Mouse (Mus musculus) liver, adult 2 months (tissue): Measurements from ENCODE around the gene Lpp.

ENCODE experiments used
- CTCF ChIP-seq: fragments of 200-500 bp; IDR thresholded peaks from 2 replicates; pipeline ENCODE4 v1.5.1; 2011; ENCODE audit warnings: low read depth, low read length, control low read depth
- POLR2A ChIP-seq: fragments of 200-500 bp; IDR thresholded peaks from 2 replicates; pipeline ENCODE4 v1.6.1; 2011; ENCODE audit warnings: low read length, control low read depth; ENCODE audit not compliant: insufficient read depth; ENCODE audit errors: extremely low read depth

- TF ChIP-seq CTCF (no peak), POLR2A (no peak)
These were observed 51.5 kb downstream of the Lpp start for GRCm38 (mm10) chr16:24444818-24445217.
